Mouse (Mus musculus) liver, postnatal 0 days (tissue): ENCODE results near the gene Cramp1l.

Experiments
- CTCF ChIP-seq: sonication (generic); IDR thresholded peaks from 2 replicates; pipeline ENCODE4 v1.5.1; 2016; ENCODE audit warnings: antibody characterized with exemption, low read depth
- EP300 ChIP-seq: IDR thresholded peaks from 2 replicates; pipeline ENCODE4 v1.6.1; 2016; ENCODE audit warnings: antibody characterized with exemption, low read depth, mild to moderate bottlenecking

GRCm38 (mm10) chr17:25065189-25065588 lies 49.6 kb upstream of the Cramp1l start:
- TF ChIP-seq EP300 (no peak), CTCF (no peak)
